ENCODE assay signal across 26 mouse cellular contexts in the genomic region with DNA sequence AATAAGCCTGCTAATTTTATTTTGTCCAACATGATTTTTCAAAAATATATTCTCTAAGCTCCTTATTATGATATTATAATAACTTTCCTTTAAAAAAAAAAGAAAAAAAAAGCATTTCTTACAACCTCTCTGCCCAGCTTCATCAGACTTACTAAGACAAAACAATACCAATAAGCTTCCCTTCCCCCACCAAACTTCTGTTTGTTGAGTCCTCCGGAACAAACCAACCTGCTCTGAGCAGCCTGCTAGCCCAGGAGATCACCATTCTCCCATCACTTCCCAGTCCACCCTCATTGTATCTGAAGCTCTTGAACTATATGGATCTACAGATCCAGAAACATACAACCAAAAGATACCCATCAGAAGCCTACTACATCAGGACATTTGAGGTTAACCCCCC.
"Had no signal": no experiment of that assay in that cellular context is flagged by ENCODE, and none has a peak within 500 bp of the region (broad histone marks: within the 10 kb centered on the region; RNA-seq: fewer than 3 reads in every experiment).

No protein-coding gene starts in this region.

- H3K9me3 ChIP-seq: heart, embryonic 13.5 days; heart, embryonic 15.5 days; hindbrain, embryonic 13.5 days; hindbrain, embryonic 15.5 days; kidney, embryonic 15.5 days; limb, embryonic 13.5 days; limb, embryonic 15.5 days; liver, embryonic 12.5 days had no signal

- H3K4me1 ChIP-seq: heart, embryonic 13.5 days; heart, embryonic 15.5 days; hindbrain, embryonic 15.5 days; kidney, embryonic 15.5 days; limb, embryonic 13.5 days; limb, embryonic 15.5 days; liver, embryonic 12.5 days had no signal

- H3K4me3 ChIP-seq: heart, adult 2 months; heart, embryonic 13.5 days; heart, embryonic 15.5 days; hindbrain, embryonic 13.5 days; hindbrain, embryonic 15.5 days; kidney, embryonic 15.5 days; limb, embryonic 13.5 days; limb, embryonic 15.5 days; liver, embryonic 12.5 days had no signal

- DNase-seq: gastrocnemius, postnatal 14 days; gastrocnemius, postnatal 36 days; heart, adult 11 months; heart, adult 2 months; heart, postnatal 14 days; heart, postnatal 36 days; kidney, adult 11 months; kidney, adult 2 months; kidney, adult 9 months; kidney, postnatal 14 days; kidney, postnatal 36 days; layer of hippocampus, adult 9-11 months; layer of hippocampus, postnatal 36 days; left cerebral cortex, postnatal 4 days had no signal

- H3K4me2 ChIP-seq: heart, embryonic 11.5 days; heart, embryonic 13.5 days; heart, embryonic 15.5 days; hindbrain, embryonic 13.5 days; hindbrain, embryonic 15.5 days; kidney, embryonic 15.5 days; limb, embryonic 13.5 days; limb, embryonic 15.5 days; liver, embryonic 12.5 days had no signal

- H3K36me3 ChIP-seq: heart, embryonic 13.5 days; heart, embryonic 15.5 days; hindbrain, embryonic 13.5 days; hindbrain, embryonic 15.5 days; kidney, embryonic 15.5 days; limb, embryonic 13.5 days; limb, embryonic 15.5 days; liver, embryonic 12.5 days had no signal

- ATAC-seq: hindbrain, postnatal 0 days; intestine, embryonic 16.5 days; liver, embryonic 12.5 days had no signal

- H3K9ac ChIP-seq: heart, embryonic 13.5 days; heart, embryonic 15.5 days; hindbrain, embryonic 13.5 days; hindbrain, embryonic 15.5 days; kidney, embryonic 15.5 days; limb, embryonic 13.5 days; limb, embryonic 15.5 days; liver, embryonic 12.5 days had no signal

- H3K27me3 ChIP-seq: heart, embryonic 13.5 days; heart, embryonic 15.5 days; hindbrain, embryonic 13.5 days; hindbrain, embryonic 15.5 days; kidney, embryonic 15.5 days; limb, embryonic 13.5 days; limb, embryonic 15.5 days; liver, embryonic 12.5 days had no signal

- H3K27ac ChIP-seq: heart, adult 2 months; heart, embryonic 13.5 days; heart, embryonic 15.5 days; hindbrain, embryonic 13.5 days; hindbrain, embryonic 15.5 days; hindbrain, postnatal 0 days; kidney, embryonic 15.5 days; kidney, postnatal 0 days; limb, embryonic 13.5 days; limb, embryonic 15.5 days; liver, embryonic 12.5 days had no signal
